Mouse (Mus musculus) cerebellum, adult 11 months (tissue): ENCODE measurements around the gene Zfp668.
A peak's percentile ranks its signal among the peaks of the same experiment; 100 is the strongest.
"Not testable (repeated sequence)": the region's sequence is repeated elsewhere in the genome, so short reads cannot be mapped to it uniquely, and the experiment has no call there.

ENCODE experiments used
- DNase-seq: peaks from one replicate; pipeline ENCODE4 v3.0.0; 2022

Zfp668 gene

GRCm38 (mm10) chr7:127840886-127841285, 35.7 kb downstream of the Zfp668 start:
- DNase-seq = peak; percentile 76

GRCm38 (mm10) chr7:127840031-127840430, 36.6 kb downstream of the Zfp668 start:
- not testable (repeated sequence) for DNase-seq

- DNase-seq = not testable (repeated sequence)
These were observed 38.8 kb downstream of the Zfp668 start for GRCm38 (mm10) chr7:127837878-127838277.

- no peak for DNase-seq
These were observed 39.2 kb downstream of the Zfp668 start for GRCm38 (mm10) chr7:127837473-127837872.

- DNase-seq = no peak
These were observed 41.1 kb downstream of the Zfp668 start for GRCm38 (mm10) chr7:127835550-127835949.

- DNase-seq = peak; percentile 76
These were observed 52.3 kb downstream of the Zfp668 start, which contains the start of the genes Stx4a and Stx1b for GRCm38 (mm10) chr7:127824176-127824871. Stx4a (plus strand) TSS chr7:127824294. Stx1b (minus strand) TSS chr7:127824549.

- peak; percentile 60 for DNase-seq
These were observed 53.1 kb downstream of the Zfp668 start for GRCm38 (mm10) chr7:127823236-127824171.

GRCm38 (mm10) chr7:127822494-127822893, 54.1 kb downstream of the Zfp668 start:
- no peak for DNase-seq

GRCm38 (mm10) chr7:127820836-127821509, 55.7 kb downstream of the Zfp668 start:
- DNase-seq = no peak

GRCm38 (mm10) chr7:127817776-127818175, 58.9 kb downstream of the Zfp668 start:
- DNase-seq = no peak

- no peak for DNase-seq
These were observed 59.6 kb downstream of the Zfp668 start for GRCm38 (mm10) chr7:127817053-127817452.

- DNase-seq = no peak
These were observed 60.4 kb downstream of the Zfp668 start for GRCm38 (mm10) chr7:127815954-127816821.

- DNase-seq = no peak
These were observed 61.4 kb downstream of the Zfp668 start for GRCm38 (mm10) chr7:127815116-127815665.

GRCm38 (mm10) chr7:127814241-127814921, 62.2 kb downstream of the Zfp668 start:
- DNase-seq = peak; percentile 94

GRCm38 (mm10) chr7:127813821-127814220, 62.8 kb downstream of the Zfp668 start:
- no peak for DNase-seq
